Mouse (Mus musculus) small intestine, adult 2 months (tissue): ENCODE data around the gene Pank2.
A peak's percentile ranks its signal among the peaks of the same experiment; 100 is the strongest.

Experiments used
- CTCF ChIP-seq: fragments of 200-500 bp; IDR thresholded peaks from 2 replicates; pipeline ENCODE4 v1.5.1; 2012; ENCODE audit warnings: low read depth, mild to moderate bottlenecking, control low read depth, inconsistent platforms, low read length, moderate library complexity, mixed read lengths; ENCODE audit not compliant: insufficient replicate concordance, insufficient read length; ENCODE audit errors: extremely low read depth
- POLR2A ChIP-seq: fragments of 200-500 bp; IDR thresholded peaks from 2 replicates; pipeline ENCODE4 v1.6.1; 2012; ENCODE audit warnings: low read depth, mild to moderate bottlenecking, control low read depth, inconsistent platforms, low read length, moderate library complexity

DNA sequence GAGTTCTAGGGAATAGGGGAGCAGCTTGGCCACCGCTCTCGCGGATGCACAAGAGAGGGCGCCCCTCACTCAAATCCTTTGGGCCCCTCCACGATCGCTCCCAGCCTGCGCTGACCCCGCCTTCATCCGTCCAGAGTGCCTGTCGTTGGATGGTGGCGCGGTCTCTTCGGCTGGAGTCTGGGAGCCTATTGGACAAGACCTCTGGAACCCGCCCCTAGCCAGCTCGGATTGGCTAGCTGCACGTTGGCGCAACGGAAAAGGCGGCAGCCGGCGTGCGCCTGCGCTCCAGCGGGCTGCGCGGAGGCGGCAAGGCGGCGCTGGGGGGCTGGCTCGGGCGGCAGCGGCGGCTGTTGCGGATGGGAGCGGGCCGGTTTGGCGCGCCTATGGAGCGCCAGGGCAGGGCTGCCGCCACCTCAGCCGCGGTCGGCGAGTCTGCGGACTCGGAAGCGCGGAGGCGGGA lies at the start of gene Pank2:
- TF ChIP-seq CTCF = no peak
- peak; percentile 92; the same call in 1 of the 2 replicates for TF ChIP-seq POLR2A
